Mouse (Mus musculus) layer of hippocampus, postnatal 10 days (tissue): ENCODE measurements at regions not wholly inside any gene's neighbourhood (a gene's known extent, or its start where the extent isn't known, plus 50 kb on each side); places are given as distances from the start of the nearest gene placed in this dataset.

ENCODE experiments used
- DNase-seq, 2 experiments: peaks; one replicate each; pipeline ENCODE4 v3.0.0; 2021; ENCODE audit warnings: low spot score in 2 of 2

DNA sequence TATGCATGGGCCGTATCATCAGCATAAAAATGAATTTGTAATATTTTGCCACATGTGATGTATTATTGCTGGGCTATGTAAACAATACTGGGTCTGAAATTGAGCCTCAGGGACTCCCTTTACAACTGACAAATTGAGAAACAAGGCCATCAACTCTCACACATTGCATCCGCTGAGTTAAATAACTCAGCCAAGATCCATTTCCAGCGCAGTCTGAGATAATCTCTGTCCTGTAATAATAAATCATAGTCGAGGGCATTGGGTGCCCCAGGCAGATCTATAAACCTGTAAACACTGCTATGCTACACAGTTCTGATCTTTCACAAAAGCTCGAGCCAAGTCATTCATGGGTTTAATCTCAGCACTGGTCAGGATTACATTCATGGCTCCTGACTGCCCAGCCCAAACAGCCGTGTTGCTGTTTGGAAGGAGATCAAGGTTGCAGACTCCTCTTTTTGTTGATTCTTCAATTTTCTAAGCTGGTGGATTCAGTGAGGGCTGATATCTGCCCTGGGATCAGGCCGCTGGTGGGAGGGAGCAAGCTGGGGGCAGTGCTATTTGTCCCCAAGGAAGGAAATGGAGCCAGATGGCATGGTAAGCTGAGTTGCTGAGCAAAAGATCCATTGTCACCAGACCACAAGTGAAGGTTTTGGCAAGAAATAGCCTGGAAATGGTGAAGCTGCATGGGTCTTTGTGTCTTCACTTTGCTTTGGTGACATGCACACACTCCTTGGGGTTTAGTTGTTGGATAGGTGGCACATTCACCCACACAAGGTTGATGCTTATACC is 160.0 kb upstream of the Bmper start:
- no peak for DNase-seq

DNA sequence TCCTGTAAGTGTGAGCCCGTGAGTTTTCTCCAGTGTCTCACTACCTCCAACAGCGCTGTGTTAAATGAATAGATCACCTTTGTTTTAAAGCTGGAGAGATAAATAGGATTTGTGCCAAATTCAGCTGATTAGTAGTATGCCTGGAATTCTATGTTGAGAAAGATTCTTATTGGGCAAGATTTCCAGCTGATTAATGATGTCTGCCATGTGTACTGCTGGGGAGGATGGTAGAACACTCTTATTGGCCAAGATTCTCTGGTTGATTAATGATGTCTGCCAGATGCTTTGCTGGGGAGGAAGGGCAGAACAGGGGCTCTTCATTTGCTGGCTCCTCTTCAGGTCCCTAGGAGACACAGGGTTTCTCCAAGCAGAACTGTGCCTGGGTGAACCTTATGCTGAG is 158.9 kb upstream of the Bmper start:
- no peak for DNase-seq

DNA sequence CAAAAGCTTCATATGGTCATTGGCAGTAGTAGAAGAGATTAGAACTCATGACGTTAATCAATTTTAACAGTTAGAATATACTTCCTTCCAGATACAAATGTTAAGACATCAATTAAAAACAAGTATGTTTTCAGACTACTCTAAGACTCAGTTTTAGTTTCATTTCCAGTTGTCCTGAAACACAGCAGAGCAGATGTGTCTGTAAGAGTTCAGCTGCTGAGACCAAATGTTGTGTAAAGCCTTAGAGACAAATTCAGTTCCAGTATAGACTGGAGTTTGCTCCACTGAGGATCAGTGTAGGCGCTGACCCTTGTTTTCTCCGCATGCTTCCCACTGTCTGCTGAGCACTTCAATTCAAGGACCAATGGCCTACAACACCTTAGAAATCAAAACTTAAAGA is 158.1 kb upstream of the Bmper start:
- no peak for DNase-seq

DNA sequence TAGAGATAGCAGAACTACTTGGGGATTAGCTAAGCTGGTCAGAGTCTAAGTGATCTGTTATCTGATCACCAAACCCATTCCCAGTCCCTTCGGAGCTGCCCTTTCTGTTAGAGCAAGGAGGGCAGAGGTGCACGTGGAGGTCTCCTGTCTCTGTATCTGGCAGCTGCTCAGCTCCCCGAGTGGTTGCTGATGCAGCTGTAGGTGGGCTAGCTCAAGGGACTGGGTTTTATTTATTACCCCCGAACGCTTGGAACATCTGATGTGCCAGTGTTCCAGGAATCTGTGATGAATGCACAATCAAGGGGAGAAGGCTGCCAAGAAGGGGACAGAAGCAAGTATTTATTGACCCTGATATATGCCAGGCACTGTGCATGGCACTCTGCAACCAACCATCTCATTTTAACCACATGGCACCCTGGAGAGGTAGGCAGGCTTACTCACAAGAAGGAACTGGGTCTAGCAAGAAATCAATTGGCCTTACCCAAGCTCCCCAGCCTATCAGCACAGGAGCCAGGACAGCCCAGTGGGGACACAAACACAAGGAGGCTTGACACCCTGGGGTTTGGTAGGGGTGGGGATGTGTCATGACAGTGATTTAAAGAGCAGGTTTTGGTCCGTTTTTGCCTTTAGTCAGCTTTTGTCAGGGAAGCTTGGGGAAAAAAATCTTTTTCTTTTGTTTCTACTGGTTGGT is 154.6 kb upstream of the Bmper start:
- no peak for DNase-seq

DNA sequence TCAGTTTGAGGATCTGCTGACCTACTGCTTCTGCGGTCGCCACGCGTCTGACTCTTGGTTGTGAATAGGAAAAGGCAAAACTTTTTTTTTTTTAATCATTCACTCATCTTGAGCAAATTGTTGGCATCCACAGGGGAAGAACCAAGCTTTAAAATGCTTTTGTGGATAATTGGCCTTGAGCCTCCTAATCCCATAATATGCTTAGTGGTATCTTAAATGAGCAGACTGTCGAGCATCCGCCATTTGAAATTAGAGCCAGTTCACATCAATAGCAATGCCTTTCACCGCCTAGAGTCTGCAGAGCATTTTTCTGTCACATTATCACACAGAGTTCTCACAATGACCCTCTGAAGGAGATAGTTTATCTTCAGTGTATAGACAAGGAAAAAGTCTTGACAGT is 153.7 kb upstream of the Bmper start:
- no peak for DNase-seq

DNA sequence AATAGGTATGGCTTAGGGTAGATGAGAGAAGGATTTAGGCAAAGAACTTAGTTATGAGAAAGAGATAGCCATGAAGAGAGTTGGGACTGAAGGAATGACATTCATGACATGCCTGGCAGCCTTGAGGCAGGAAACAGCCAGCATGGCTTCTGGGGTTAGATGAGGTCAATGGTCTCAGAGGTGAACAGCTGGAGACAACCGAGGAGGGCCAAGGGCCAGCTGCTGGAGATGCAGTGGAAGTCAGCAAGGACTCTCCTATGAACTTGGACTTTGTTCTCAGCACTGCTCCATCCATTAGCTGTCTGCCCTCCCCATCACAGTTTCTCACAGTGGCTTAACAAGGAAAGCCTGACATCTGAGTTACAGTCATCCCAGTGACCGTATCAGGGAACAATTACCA is 151.9 kb upstream of the Bmper start:
- DNase-seq: no peak

DNA sequence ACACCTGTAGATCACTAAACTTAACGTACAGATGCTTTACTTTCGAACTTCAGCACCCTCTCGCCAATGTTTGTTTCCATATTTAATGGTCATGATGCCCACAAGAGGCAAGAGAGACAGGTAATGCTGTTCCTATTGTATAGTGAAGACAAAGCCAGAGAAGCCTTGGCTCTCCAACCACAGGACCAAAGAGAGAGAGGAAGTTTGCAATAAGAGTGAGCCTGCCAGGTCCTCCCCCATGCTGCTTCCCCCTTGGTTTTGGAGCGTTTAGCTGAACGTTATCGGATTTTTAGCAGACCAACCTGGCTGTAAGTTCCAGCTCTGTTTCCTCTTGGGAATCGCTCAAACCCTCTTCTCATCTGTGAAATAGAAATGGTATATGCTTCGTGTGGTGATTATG is 150.1 kb upstream of the Bmper start:
- DNase-seq: no peak

DNA sequence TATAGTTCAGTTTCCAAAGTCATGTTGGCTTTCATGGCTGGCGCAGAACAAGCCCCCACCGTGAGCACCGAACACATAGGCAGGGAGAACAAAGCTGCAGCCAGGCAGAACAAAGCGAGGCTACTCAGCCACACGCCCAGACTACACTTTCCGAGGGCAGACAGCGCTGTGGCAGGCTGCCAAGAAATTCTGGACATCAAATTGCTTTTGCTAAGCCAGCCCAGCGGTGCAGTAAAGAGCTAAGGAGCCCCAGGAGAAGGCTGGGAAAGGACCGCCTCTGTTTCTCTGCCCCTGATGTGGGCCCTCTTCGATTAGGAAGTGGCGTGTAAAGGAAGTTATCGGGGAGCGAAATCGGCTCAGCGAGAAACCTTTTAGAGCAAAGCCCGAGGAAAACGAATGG is 139.3 kb upstream of the Bmper start:
- DNase-seq: peak; percentile 54 to 71

DNA sequence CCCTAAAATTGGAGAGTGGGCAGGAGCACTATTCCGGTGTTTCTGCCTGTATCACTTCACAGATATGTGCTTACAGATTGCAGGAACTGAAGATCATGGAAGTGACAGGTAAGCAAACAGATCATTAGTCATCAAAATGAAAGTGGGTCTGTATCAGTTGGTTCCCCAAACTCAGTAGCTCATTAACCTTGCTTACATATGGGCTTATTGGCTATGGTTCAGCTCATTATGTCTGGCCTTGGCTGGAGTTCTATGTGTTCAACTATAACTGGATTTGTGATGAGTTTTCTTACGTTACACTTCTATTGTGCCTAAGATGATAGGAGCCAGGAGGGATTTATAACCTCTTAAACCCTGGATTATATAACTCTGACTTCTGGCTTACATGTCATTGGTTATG is 133.5 kb upstream of the Bmper start:
- DNase-seq: no peak

DNA sequence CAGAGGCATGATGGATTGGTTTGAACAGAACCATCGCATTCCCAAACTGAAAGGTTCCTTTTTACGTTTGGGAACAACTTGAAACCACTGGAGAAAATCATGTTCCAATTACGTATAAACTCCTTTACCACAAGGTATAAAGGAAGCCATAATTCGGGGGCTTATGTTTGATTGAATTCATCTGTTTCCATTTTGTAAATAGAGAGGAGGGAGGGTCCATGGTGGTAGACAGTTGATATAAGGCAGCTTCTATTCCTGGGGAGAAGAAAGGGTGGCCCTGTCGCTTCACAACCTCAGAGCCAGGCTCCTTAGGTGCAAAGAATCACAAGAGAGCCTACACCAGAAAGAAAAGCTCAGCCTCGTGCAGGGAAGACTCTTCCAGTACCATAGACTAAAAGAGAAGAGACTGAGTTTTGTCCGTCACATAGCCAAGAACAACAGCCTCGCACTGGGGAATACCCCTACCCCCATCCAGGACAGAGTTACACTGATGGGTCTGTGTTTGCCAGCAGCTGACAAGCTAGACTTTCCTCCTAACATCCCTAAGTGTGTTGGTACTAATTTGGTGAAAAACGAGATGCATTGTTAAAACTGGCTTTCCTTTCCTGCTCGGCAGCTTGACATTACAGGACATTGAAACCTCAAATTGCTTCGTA is 125.6 kb upstream of the Bmper start:
- no peak for DNase-seq

DNA sequence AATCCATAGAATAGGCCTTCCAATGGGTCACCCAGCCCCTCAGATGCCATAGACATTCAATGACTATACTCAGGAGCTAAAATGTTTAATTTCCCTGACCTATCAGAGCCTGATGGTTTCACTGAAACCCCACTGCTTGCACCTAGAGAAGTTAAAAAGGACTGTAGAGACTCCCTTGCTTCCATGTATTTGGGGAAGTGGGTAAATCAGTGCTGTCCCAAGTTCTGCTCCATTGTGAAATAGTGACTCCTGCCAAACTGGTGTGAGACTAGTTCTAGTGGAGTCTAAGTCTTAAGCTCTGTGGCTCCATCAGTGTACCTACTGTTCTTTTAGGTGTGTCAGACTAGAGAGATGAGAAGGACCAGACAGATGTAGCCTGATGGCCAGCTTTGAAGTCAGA is 121.3 kb upstream of the Bmper start:
- DNase-seq: no peak

DNA sequence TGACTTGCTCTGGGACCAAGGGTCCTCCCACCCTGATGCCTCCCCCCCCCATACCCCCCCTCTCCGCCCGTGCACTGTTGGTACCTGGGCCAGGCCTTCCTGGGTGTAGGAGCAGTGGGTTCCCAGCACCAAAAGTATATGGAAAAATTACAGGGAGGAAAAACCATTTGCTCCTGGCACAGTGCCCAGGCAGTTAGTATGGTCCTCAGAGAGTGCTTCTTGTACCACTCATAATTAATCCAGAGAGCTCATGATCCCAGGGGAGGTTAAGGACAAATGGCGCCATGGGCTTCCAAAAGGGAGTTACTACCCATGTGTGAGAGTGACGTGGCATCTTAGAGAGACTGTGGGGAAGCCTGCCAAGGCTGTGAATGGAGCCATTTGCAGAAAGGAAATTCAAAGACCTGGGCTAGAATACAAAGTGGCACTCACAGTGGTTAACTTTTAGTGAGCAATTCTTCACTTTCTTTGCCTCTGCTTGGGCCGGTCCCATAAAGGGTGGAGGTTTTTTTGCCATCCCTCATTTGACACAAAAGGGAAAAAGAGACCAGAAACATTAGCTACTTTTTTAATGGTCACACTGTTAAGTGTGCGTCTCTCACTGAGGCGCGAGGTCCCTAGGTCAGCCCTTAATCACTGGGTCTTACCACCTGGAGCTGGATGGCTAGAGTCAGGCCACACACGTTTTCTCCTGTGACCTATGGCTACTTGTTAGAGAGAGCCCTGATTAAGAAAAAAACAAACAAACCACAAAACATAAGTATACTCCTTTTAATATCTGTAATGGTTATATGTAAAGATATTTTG is 120.7 kb upstream of the Bmper start:
- peak; percentile 59 to 61 for DNase-seq

DNA sequence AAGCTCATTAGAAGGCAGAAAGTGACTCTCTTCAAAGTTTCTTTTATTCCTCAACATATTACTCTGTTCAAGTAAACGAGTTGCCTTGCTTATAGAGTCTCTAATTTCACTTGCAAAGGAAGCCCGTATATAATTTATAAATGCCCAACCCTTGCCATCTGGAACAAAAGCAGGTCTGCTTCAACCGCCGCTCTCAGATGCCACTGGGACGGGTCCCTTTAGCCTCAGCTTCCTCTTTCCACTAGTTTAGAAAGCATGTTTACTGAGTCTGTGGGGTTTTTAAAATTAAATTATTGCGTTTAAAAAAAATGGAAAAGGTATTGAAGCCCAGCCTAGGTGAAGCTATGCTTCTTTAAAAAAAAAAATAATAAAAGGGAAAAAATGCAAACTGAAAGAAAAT is 111.4 kb upstream of the Bmper start:
- no peak for DNase-seq

DNA sequence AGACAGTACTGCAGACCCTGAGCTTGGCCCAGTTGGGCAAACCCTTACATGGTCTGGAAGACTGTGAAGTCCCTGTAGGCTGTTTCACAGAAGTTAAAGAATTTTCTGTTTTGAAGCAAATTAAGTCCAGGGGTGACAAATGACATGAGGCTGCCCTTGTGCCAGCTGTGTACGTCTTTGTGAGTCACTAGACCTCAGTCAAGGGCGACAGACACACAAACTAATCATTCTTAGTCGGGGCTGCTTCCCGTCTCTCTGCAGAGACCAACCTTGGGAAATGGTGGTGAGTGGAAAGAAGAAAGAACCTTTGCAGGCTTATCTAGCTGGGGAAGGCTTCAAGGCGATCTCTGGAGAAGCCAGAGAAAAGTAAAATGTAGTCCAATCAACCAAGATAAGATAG is 107.8 kb upstream of the Bmper start:
- no peak for DNase-seq

DNA sequence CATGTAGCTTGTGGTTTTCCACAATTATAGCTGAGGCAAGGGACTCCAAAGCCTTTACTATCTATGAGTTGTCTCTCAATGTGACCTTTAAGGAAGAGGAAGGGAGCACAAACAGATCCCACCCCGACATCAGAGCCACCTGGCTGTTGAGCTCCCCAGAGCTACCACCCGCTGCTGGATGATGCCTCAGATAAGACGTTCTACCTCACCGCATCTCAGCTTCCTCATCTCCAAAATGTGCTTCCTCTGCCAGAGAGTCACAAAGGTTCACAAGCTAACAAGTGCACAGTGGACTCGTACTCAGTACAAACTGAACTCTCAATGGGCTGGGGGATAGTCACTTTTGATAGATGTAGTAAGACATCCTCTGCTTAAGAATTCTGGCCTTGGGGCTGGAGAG is 107.3 kb upstream of the Bmper start:
- no peak for DNase-seq

DNA sequence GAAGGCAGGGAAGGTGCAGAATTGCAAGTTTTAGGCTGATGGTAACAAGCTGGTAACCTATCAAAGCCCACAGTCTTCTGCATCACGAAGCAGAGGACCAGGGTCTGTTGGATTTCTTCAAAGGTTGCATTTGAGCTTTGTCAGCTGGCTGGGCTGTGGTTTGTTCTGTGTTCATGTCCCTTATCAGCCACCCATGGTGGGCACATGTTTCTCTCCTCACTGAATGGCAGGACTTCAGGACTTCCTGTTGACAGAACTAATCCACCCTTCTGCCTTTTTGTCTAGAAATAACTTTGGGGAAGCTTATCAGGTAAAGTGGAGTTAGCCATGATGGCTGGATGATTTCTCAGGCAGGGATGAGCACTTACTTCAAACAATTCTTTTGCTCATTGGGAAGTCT is 106.6 kb upstream of the Bmper start:
- DNase-seq: no peak

DNA sequence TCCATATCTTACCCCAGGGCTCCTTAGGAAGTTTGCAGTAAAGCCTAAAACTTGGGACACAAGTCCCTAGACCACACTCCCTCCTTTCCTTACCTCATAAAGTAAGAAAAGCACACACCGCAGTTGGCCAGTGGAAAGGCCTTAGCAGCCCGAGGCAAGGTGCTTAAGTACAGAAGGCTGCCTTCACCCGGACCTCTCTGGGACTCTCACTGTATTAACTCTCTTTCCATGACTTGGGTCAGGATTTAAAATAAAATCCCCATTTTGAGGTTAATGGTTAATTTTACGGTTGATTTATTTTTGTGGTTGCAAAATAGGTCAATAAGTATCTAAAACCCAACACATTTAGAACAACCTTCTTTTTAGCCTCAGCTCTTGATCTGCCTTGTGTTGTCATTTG is 103.1 kb upstream of the Bmper start:
- DNase-seq: no peak

DNA sequence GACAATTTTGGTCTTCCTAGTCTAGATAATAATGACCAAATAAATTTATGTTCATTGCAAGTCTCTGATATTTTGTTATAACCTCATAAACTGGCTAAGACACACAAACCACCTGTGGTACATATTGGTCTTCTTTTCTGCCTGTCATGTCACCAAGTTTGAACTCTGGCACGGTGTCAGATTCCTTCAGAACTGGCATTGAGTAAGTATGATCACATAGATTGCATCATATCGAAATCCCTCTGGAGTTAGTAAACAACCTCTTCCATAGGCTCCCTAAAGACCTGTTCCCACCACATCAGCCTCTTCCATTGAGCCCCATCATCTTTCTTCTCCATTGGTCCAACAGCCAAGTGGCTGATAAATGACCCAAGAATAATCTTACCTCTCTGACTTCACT is 102.1 kb upstream of the Bmper start:
- no peak for DNase-seq

DNA sequence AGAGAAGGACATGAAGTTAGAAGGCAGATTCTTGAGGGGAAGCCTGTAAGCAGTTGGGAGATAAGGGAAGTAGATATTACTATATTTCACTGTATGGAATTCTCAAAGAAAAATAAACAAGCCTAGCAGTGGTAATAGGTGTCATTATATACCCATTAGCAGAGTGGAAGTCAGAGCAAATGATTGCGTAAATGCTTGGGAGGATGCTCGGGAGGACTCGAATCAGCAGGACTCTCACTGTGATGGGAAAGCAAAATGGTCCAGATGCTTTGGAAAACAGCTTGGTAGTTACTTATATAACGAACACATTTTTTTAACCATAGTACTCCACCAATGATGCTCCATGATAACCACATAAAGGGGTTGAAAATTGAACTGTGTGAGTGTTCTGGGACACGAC is 100.4 kb upstream of the Bmper start:
- DNase-seq: no peak

DNA sequence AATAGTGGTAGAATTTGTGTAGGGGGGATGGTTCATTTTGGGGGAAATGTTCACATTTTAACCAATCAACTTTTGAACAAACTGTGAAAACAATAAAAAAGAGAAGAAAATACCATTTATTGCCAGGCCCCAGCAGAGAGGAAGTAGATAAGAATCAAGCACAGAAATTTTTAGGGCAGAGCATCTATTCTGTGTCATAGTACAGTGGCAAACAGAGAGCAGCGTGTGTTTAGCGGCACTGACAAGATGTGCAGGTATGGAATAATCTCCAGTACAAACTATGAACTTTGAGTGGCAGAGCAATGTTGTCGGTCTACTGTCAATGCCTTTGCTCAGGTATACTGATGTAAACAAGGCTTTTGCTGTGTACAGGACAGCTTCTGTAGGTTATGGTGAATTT is 99.4 kb upstream of the Bmper start:
- no peak for DNase-seq

DNA sequence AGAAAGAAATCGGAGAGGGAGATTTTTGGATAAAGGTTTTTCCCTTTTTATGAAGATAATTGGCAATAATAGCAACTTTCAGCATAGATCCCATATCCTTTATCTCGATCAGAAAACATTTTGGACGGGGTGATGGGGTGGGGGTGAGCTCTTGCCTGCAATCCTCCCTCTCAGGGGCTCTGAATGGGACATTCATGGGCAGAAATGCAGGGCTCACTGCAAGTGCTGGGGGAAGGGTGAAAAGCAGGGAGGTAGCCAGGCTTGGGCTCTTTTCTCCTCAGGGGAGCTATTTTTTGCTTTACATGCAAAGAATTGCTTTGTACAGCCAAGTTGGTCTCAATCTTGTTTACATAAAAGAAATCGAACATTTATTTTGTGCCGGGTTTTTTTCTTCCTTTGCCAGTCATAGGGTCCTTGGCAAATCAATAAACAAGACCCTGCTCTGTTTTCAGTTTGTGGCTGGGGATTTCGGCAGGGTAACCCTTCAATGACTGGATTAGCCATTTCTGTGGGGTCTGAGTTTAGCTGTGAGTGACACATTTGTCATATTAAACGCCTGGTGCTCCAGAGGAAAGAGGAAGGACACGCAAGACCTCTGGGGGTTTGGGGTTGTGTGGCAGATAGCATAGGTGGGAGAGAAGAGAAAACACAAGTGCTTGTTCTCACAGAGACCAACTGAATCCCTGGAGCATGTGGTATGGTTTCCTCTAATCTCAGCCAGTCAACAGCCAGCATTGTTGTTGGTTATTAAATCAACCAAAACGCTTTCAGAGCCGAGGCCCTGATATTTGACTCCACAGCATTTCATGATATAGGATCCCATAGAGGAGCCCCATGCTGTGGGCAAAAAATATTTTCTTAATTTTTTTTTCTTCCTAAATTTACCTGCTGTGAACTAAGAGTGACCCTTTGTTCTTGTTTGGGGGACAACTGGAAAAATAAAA is 96.8 kb upstream of the Bmper start:
- peak; percentile 19 to 31 for DNase-seq
